Mouse (Mus musculus) erythroblast, adult 5-6 weeks (primary cell): ENCODE data around the gene Cyp2a12. TPM values are rescaled to one million over a fixed set of nuclear protein-coding genes. Genes with fewer than 3 reads are reported as not detected.
"Not testable (repeated sequence)": the region's sequence is repeated elsewhere in the genome, so short reads cannot be mapped to it uniquely, and the experiment has no call there.

Experiments
- ATAC-seq: replicated peaks from 2 replicates; pipeline ENCODE4 v1.8.0; 2016; ENCODE audit warnings: moderate number of reproducible peaks, mild to moderate bottlenecking, moderate TSS enrichment, inconsistent platforms; ENCODE audit not compliant: poor library complexity, low FRiP score, severe bottlenecking
- total RNA-seq, 2 experiments: library from RNA; stranded (forward) in 1 of 2; stranded (reverse) in 1 of 2; fragments of 150-400 nt in 1 of 2; fragments of 200-764, 138-1000 nt in 1 of 2; gene quantifications; 2 replicates each; pipeline versions ENCODE4 v1.2.3 to v1.2.4; 2015 to 2017; ENCODE audit warnings: low replicate concordance in 2 of 2

The Cyp2a12 gene
- total RNA-seq (2015; ENCODE audit: low replicate concordance) (not detected in 2 replicates), total RNA-seq (2017; ENCODE audit: low replicate concordance) (not detected in 2 replicates)

DNA sequence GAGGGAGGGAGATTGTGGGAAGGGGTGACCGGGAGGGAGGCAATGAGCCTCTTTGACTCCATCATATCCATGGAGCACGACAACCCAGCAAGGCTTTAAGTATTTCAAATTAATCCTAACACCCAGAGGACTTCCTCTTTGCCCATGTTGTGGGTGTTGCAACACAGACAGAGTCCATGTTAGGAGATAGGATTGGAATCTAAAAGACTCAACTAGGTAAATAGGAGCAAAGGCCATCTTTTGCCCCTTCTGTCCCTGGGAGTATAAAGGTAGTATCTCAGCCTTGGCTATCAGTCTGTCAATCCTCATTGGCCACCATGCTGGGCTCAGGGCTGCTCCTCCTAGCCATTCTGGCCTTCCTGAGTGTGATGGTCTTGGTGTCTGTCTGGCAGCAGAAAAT lies at the start of gene Cyp2a12:
Gene Cyp2a12, plus strand, starts transcription at position 293 of the 400 bp plus-strand sequence.
- no peak for ATAC-seq

DNA sequence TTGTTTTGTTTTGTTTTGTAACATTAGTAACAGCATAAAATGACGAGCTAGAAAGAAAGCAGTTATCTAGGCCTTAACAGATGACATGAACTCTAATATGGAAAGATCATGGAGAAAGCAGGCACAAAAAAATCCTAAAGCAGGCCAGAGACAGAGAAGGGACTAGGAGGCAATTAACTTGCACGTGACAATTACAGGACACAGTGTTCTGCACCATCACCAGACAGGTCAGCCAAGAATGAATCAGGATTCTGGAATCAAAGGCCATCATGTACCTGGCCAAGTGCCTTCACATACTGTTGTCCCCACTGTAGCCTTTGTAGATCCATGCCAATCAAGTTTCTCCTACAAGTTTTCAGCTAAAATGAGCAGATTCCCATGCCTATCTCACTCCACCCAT lies 47.4 kb upstream of the Cyp2a12 start:
- ATAC-seq: not testable (repeated sequence)

DNA sequence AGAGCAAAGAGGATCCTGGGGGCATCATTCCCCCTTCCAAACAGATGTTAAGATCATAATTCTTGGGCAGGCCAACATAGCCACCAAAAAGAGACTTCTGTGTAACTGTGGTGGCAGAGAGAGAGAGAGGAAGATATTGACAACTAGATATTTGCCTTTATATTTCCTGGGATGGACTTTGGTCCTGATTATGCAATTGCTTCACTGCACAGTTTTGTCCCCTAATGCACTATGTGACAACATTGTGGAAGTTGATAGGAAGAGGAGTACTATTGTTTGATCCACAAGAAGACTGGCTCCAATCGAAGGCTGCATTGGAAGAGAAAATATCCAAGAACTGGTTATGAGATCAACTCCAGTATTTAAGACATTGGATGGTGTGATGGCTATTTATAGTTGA lies 46.9 kb upstream of the Cyp2a12 start:
- not testable (repeated sequence) for ATAC-seq

DNA sequence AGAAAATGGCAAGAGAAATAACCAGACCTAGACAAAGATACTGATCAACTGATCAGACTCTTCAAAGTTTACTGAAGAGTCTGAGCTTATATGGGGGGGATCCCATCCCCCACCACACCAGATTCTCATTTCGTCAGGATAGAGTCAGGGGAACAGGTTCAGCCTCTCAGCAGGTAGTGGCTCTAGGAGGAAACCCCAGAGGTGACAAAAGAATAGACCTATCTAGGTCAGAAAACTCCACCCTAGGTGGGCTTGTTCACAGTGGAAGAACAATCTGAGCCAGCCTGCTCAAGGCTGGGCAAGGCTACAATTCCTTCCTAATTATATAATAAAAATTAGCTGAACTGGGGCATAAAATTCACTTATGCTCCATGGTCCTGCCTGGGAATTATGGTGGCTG lies 46.3 kb upstream of the Cyp2a12 start:
- no peak for ATAC-seq

DNA sequence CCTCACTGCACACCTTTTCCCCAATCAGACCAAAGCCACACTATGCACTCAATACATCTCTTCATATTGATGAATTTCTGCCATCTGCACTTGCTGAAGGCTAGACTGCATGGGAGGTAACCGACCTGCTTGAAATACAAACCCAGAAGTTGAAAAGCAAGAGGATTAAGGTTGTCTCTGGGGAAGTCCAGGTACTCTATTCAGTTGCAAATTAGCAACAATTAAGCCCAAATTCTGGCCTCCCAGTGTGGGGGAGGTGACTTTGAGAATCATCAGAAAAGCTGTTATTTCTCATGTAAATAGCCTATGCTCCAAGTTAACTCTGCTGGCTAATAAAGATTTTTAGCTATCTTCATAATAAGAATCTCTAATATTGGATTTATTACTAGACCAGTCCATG lies 45.7 kb upstream of the Cyp2a12 start:
- not testable (repeated sequence) for ATAC-seq

DNA sequence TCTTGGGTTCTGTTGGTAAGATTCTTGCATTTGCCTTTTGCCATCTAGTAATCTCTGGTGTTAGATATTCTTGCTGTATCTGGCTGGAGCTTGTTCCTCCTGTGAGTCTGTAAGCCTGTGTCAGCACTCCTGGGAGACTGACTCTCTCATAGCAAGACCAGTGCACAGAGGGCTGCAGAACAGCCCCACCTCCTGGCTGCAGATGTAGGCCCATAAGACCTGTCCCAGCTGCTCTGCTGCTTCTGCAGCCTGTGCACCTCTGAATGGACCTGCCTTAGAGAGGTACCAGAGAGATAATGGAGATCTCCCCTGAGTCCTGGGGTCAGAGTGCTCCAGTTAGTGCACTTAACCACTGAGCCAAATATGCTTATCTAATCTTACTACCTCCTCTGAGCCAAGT lies 2.3 kb upstream of the Cyp2a12 start:
- not testable (repeated sequence) for ATAC-seq

DNA sequence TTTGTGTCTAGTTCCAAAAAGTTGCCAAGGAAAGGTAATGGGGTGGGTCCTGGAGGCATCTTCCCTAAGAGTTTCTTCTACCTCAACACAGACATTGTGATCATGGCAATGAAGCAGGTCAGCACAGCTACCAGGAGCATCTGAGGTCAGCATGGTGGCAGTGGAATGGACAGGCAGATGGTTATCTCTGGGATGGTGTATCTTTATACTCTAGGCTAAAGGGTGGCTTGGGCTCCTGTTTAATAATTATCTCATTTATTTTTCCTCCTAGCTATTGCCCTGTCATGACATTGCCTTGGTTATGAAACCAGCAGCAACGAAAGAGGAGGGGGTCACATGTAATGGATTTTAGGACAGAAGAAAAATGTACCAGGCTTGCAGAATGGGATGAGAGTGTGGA lies 20.0 kb downstream of the Cyp2a12 start:
- not testable (repeated sequence) for ATAC-seq

DNA sequence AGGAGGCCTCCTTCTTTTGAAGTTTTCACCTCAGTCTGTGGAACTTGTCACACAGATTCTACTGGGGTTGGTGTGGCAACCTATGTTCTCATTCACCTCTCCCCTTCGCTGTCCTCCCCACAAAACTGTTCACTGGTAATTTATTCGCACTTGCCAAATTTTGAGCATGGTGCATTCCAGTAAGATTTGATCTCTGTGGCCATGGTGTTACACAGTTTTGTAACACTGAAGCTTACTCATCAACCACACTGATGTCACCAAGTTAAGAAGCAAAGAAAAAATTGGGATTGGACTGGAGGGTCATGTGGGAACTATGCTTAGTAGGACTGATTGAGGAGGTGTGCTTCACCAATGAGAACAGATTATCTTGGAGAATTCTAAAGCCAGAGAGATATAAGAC lies 30.5 kb downstream of the Cyp2a12 start:
- not testable (repeated sequence) for ATAC-seq

DNA sequence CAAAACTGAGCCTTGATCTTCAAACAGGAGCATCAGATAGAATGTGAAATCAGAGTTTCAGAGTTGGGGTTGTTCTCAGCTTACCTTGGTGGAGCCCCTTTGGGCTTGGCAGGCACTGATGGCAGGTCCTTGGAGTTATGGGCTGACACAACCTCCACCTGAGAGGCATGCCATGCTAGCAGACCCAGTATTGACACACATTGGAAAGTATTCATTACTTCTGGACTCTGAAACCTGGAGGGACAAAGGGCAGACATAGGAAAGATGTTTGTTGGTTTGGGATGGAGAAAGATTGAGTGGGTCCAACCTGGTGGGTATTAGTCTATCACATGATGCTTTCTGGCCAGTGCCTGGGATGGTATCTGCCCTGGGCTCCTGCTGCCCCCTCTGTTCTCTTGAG lies 31.0 kb downstream of the Cyp2a12 start:
- not testable (repeated sequence) for ATAC-seq

DNA sequence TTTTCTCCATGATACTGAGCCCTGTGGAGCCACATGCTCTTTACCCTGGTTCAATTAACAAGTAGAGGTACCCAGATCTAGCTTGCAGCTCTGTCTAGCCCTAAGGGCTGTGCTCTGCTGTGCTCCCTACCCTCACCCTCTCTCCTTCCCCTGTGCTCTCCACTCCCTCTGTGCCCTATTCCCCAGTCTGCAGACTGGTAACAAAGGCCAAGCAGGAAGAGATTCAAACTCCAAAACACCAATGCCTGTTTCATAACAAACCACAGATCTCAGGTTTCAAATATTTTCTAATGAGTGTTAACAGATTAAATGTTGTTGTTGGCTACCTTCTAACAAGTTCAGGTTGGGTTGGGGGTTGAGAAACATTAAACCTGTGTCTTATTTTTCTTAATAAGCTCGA lies 49.8 kb downstream of the Cyp2a12 start:
- no peak for ATAC-seq

DNA sequence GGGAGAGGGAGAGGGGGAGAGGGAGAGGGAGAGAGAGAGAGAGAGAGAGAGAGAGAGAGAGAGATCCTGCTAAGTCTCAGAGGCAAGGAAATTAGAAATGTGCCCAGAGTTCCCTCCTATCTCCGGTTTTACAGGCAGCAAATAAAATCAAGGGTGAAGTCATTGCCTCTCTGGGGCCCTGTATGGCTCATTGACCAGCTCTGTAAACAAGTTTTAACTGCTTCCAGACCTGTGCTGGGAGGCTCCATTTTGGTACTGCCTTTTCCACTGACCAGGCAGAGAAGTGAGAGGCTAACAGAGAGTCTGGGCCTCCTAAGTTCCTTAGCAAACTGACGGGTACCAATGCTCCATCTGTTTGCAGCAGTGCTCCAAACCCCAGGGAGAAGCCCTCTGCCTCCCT lies 52.7 kb downstream of the Cyp2a12 start:
- ATAC-seq: no peak

Other genes with a start within 250 kb of the Cyp2a12 start
- not detected in 2 replicates for gene Cyp2g1, start 220.2 kb upstream of the Cyp2a12 start, total RNA-seq (2015; ENCODE audit: low replicate concordance)
- gene Cyp2g1, start 220.2 kb upstream of the Cyp2a12 start, total RNA-seq (2017; ENCODE audit: low replicate concordance): not detected in 2 replicates
- gene Cyp2a5, start 193.8 kb upstream of the Cyp2a12 start, total RNA-seq (2015; ENCODE audit: low replicate concordance): not detected in 2 replicates
- not detected in 2 replicates for gene Cyp2a5, start 193.8 kb upstream of the Cyp2a12 start, total RNA-seq (2017; ENCODE audit: low replicate concordance)
- not detected in 2 replicates for gene Cyp2a22, start 89.7 kb upstream of the Cyp2a12 start, total RNA-seq (2015; ENCODE audit: low replicate concordance)
- not detected in 2 replicates for gene Cyp2a22, start 89.7 kb upstream of the Cyp2a12 start, total RNA-seq (2017; ENCODE audit: low replicate concordance)
- gene Cyp2f2, start 90.8 kb downstream of the Cyp2a12 start, total RNA-seq (2015; ENCODE audit: low replicate concordance): not detected in 2 replicates
- gene Cyp2f2, start 90.8 kb downstream of the Cyp2a12 start, total RNA-seq (2017; ENCODE audit: low replicate concordance): not detected in 2 replicates
- not detected in 2 replicates for gene Cyp2t4, start 124.6 kb downstream of the Cyp2a12 start, total RNA-seq (2015; ENCODE audit: low replicate concordance)
- not detected in 2 replicates for gene Cyp2t4, start 124.6 kb downstream of the Cyp2a12 start, total RNA-seq (2017; ENCODE audit: low replicate concordance)
- 1.3 and 7.7 TPM in 2 replicates for gene Egln2, start 137.7 kb downstream of the Cyp2a12 start, total RNA-seq (2015; ENCODE audit: low replicate concordance)
- 7.6 and 10.0 TPM in 2 replicates for gene Egln2, start 137.7 kb downstream of the Cyp2a12 start, total RNA-seq (2017; ENCODE audit: low replicate concordance)
- 11.1 and 18.0 TPM in 2 replicates for gene Rab4b, start 149.8 kb downstream of the Cyp2a12 start, total RNA-seq (2015; ENCODE audit: low replicate concordance)
- 4.0 and 7.8 TPM in 2 replicates for gene Rab4b, start 149.8 kb downstream of the Cyp2a12 start, total RNA-seq (2017; ENCODE audit: low replicate concordance)
- gene Gm21983, start 152.0 kb downstream of the Cyp2a12 start, total RNA-seq (2015; ENCODE audit: low replicate concordance): not detected in 2 replicates
- not detected in 2 replicates for gene Gm21983, start 152.0 kb downstream of the Cyp2a12 start, total RNA-seq (2017; ENCODE audit: low replicate concordance)
- gene Mia, start 152.1 kb downstream of the Cyp2a12 start, total RNA-seq (2015; ENCODE audit: low replicate concordance): not detected in 2 replicates
- gene Mia, start 152.1 kb downstream of the Cyp2a12 start, total RNA-seq (2017; ENCODE audit: low replicate concordance): not detected in 2 replicates
- 0.63 and 2.3 TPM in 2 replicates for gene BC024978, start 166.7 kb downstream of the Cyp2a12 start, total RNA-seq (2015; ENCODE audit: low replicate concordance)
- 0.34 and 0.84 TPM in 2 replicates for gene BC024978, start 166.7 kb downstream of the Cyp2a12 start, total RNA-seq (2017; ENCODE audit: low replicate concordance)
- 30.3 and 43.2 TPM in 2 replicates for gene Snrpa, start 167.2 kb downstream of the Cyp2a12 start, total RNA-seq (2015; ENCODE audit: low replicate concordance)
- 12.7 and 19.5 TPM in 2 replicates for gene Snrpa, start 167.2 kb downstream of the Cyp2a12 start, total RNA-seq (2017; ENCODE audit: low replicate concordance)
- gene Itpkc, start 199.6 kb downstream of the Cyp2a12 start, total RNA-seq (2015; ENCODE audit: low replicate concordance): 2.3 TPM in 1 of 2 replicates, not detected in the other
- gene Itpkc, start 199.6 kb downstream of the Cyp2a12 start, total RNA-seq (2017; ENCODE audit: low replicate concordance): 0.60 and 1.5 TPM in 2 replicates
- gene Coq8b, start 203.9 kb downstream of the Cyp2a12 start, total RNA-seq (2015; ENCODE audit: low replicate concordance): 2.1 and 3.5 TPM in 2 replicates
- gene Coq8b, start 203.9 kb downstream of the Cyp2a12 start, total RNA-seq (2017; ENCODE audit: low replicate concordance): 2.9 and 4.5 TPM in 2 replicates
- gene Numbl, start 229.4 kb downstream of the Cyp2a12 start, total RNA-seq (2015; ENCODE audit: low replicate concordance): 0.42 and 0.58 TPM in 2 replicates
- 0.17 and 1.5 TPM in 2 replicates for gene Numbl, start 229.4 kb downstream of the Cyp2a12 start, total RNA-seq (2017; ENCODE audit: low replicate concordance)